Mouse (Mus musculus) heart, adult 8-10 months (tissue): ENCODE measurements at regions not wholly inside any gene's neighbourhood (a gene's known extent, or its start where the extent isn't known, plus 50 kb on each side); places are given as distances from the start of the nearest gene placed in this dataset.
"Not testable (repeated sequence)": the region's sequence is repeated elsewhere in the genome, so short reads cannot be mapped to it uniquely, and the experiment has no call there.

Source experiments
- DNase-seq: peaks from one replicate; pipeline ENCODE4 v3.0.0; 2022; ENCODE audit warnings: low spot score

- no peak for DNase-seq
These were observed 250.5 kb upstream of the Myo3a start for GRCm38 (mm10) chr2:21976831-21977230.

- no peak for DNase-seq
These were observed 247.1 kb upstream of the Myo3a start for GRCm38 (mm10) chr2:21980177-21980576.

GRCm38 (mm10) chr2:22024438-22024837 is 202.9 kb upstream of the Myo3a start:
- DNase-seq, result no peak

GRCm38 (mm10) chr2:22026794-22027193 is 200.5 kb upstream of the Myo3a start:
- no peak for DNase-seq

GRCm38 (mm10) chr2:22028569-22028968 is 198.7 kb upstream of the Myo3a start:
- DNase-seq, result no peak

GRCm38 (mm10) chr2:22029022-22029803 is 198.1 kb upstream of the Myo3a start:
- DNase-seq, result no peak

GRCm38 (mm10) chr2:22029804-22030194 is 197.5 kb upstream of the Myo3a start:
- DNase-seq, result no peak

- DNase-seq, result no peak
These were observed 190.5 kb upstream of the Myo3a start for GRCm38 (mm10) chr2:22036841-22037240.

GRCm38 (mm10) chr2:22038780-22039179 is 188.5 kb upstream of the Myo3a start:
- no peak for DNase-seq

GRCm38 (mm10) chr2:22043937-22044336 is 183.4 kb upstream of the Myo3a start:
- not testable (repeated sequence) for DNase-seq

GRCm38 (mm10) chr2:22044949-22045348 is 182.4 kb upstream of the Myo3a start:
- DNase-seq, result no peak

- DNase-seq, result no peak
These were observed 179.8 kb upstream of the Myo3a start for GRCm38 (mm10) chr2:22047465-22047864.

- no peak for DNase-seq
These were observed 160.8 kb upstream of the Myo3a start for GRCm38 (mm10) chr2:22066535-22066934.

- DNase-seq, result no peak
These were observed 130.5 kb upstream of the Myo3a start for GRCm38 (mm10) chr2:22096848-22097247.

GRCm38 (mm10) chr2:22105150-22105549 is 122.2 kb upstream of the Myo3a start:
- DNase-seq, result no peak

- no peak for DNase-seq
These were observed 77.6 kb upstream of the Myo3a start for GRCm38 (mm10) chr2:22149721-22150120.

- DNase-seq, result no peak
These were observed 70.7 kb upstream of the Myo3a start for GRCm38 (mm10) chr2:22156576-22156975.

GRCm38 (mm10) chr2:22165443-22165842 is 61.9 kb upstream of the Myo3a start:
- DNase-seq, result no peak

- no peak for DNase-seq
These were observed 61.4 kb upstream of the Myo3a start for GRCm38 (mm10) chr2:22165919-22166318.
